Comparison of ENCODE assay signal across 23 mouse cellular contexts in the genomic region with DNA sequence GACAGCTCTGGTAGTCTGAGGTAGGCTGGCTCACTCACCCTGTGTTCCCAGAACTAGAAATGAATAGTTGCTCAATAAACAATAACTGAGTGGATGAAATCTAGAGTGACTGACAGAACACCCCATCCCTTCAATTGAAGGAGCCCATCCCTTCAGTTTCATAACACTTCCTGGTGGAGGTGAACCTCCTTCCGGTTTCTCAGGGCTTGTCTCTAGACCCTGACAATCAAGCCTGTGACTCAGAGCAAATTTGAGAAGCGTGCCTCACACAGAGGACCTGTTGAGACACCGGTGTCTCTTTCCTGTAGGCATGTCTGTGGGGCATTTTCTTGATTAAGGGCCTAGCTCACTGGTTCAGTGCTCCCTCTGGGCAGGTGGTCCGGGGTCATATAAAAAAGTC.
"Had no signal": no experiment of that assay in that cellular context is flagged by ENCODE, and none has a peak within 500 bp of the region (broad histone marks: within the 10 kb centered on the region; RNA-seq: fewer than 3 reads in every experiment).

No protein-coding gene starts in this region.

- ATAC-seq: liver, embryonic 12.5 days had no signal

- H3K4me3 ChIP-seq: layer of hippocampus, adult 2 months; left cerebral cortex, adult 2 months; limb, embryonic 10.5 days; limb, embryonic 13.5 days; liver, embryonic 12.5 days; liver, embryonic 15.5 days; lung, embryonic 15.5 days had no signal

- H3K36me3 ChIP-seq: limb, embryonic 10.5 days; limb, embryonic 13.5 days; liver, embryonic 12.5 days; liver, embryonic 15.5 days; lung, embryonic 15.5 days had no signal

- H3K4me2 ChIP-seq: limb, embryonic 13.5 days; liver, embryonic 12.5 days; liver, embryonic 15.5 days; lung, embryonic 15.5 days had no signal

- H3K27ac ChIP-seq: layer of hippocampus, adult 2 months; left cerebral cortex, adult 2 months; limb, embryonic 10.5 days; limb, embryonic 13.5 days; liver, embryonic 12.5 days; liver, embryonic 15.5 days; lung, embryonic 15.5 days; stomach, postnatal 0 days had no signal

- H3K9ac ChIP-seq: limb, embryonic 13.5 days; liver, embryonic 12.5 days; liver, embryonic 15.5 days; lung, embryonic 15.5 days had no signal

- DNase-seq: kidney, adult 11 months; kidney, adult 8-10 months; kidney, postnatal 14 days; layer of hippocampus, adult 9-11 months; liver; lung, adult 18-20 months; lung, postnatal 10 days; lung, postnatal 36 days; midbrain, embryonic 14.5 days; right cerebral cortex, adult 18-20 months; right cerebral cortex, postnatal 14 days; right cerebral cortex, postnatal 4 days; thymus, adult 2 months; thymus, postnatal 14 days; thymus, postnatal 4 days had no signal

- H3K9me3 ChIP-seq: limb, embryonic 10.5 days; limb, embryonic 13.5 days; liver, embryonic 12.5 days; liver, embryonic 15.5 days; lung, embryonic 15.5 days had no signal

- H3K27me3 ChIP-seq: liver, embryonic 15.5 days had no signal
